In the genomic region with DNA sequence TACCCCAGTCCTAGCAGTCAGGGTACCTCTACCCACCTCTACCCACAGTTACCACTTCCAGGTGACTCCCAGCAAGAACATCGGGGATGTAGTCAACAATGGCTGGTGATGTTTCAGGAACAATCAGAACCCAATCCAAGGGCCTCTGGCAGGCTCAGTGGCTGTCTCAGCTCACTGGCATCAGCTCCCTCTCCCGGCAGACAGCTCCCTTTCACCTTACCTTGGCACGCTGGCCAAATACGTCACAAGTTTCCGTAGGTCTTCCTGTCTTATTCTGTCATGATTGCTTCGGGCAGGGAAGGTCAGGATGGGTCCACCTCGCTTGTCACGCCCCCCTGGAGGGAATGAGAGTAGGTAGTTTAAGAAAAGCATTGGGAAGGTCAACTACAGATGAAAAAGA, we compare ENCODE assay signal across 10 mouse cellular contexts.
"Had no signal": no experiment of that assay in that cellular context is flagged by ENCODE, and none has a peak within 500 bp of the region (broad histone marks: within the 10 kb centered on the region; RNA-seq: fewer than 3 reads in every experiment).

No protein-coding gene starts in this region.

- H3K27me3 ChIP-seq: limb, embryonic 13.5 days; midbrain, embryonic 12.5 days; neural tube, embryonic 13.5 days had no signal

- H3K9ac ChIP-seq: limb, embryonic 13.5 days; liver, embryonic 14.5 days; midbrain, embryonic 12.5 days; neural tube, embryonic 13.5 days had no signal

- H3K4me1 ChIP-seq: limb, embryonic 13.5 days had no signal

- ATAC-seq: inflammation-experienced regulatory T-cells, adult 6 months; midbrain, embryonic 16.5 days had no signal

- DNase-seq: left cerebral cortex, postnatal 4 days; lung, adult 18-20 months; right cerebral cortex, postnatal 14 days; thymus, postnatal 36 days had no signal

- H3K4me2 ChIP-seq: limb, embryonic 13.5 days; midbrain, embryonic 12.5 days; neural tube, embryonic 13.5 days had no signal

- H3K4me3 ChIP-seq: limb, embryonic 13.5 days; midbrain, embryonic 12.5 days; neural tube, embryonic 13.5 days had no signal

- H3K27ac ChIP-seq: limb, embryonic 13.5 days; liver, embryonic 14.5 days; midbrain, embryonic 12.5 days; neural tube, embryonic 13.5 days had no signal

- H3K9me3 ChIP-seq: limb, embryonic 13.5 days; midbrain, embryonic 12.5 days; neural tube, embryonic 13.5 days had no signal
